Mouse (Mus musculus) left cerebral cortex, adult 8-10 months (tissue): ENCODE data around the gene Spz1. TPM values are rescaled to one million over a fixed set of nuclear protein-coding genes. Genes with fewer than 3 reads are reported as not detected.
"Not testable (repeated sequence)": the region's sequence is repeated elsewhere in the genome, so short reads cannot be mapped to it uniquely, and the experiment has no call there.

Experiments
- DNase-seq, 2 experiments: peaks; one replicate each; pipeline ENCODE4 v3.0.0; 2022; ENCODE audit warnings: low spot score in 2 of 2
- total RNA-seq, 4 experiments: library from RNA; stranded (reverse); gene quantifications; 2 replicates each; pipeline ENCODE4 v1.2.4; 2022

Gene Spz1
- not detected for total RNA-seq

- no peak for DNase-seq
Observed at GRCm38 (mm10) chr13:92576072-92576471, at the start of gene Spz1. Gene Spz1 (minus strand): TSS chr13:92576172.

- DNase-seq = no peak
Observed at GRCm38 (mm10) chr13:92616459-92616858, 40.5 kb upstream of the Spz1 start.

GRCm38 (mm10) chr13:92615201-92615600 is 39.2 kb upstream of the Spz1 start:
- no peak for DNase-seq

GRCm38 (mm10) chr13:92613094-92613493 is 37.1 kb upstream of the Spz1 start:
- no peak for DNase-seq

- no peak for DNase-seq
Observed at GRCm38 (mm10) chr13:92611917-92612316, 35.9 kb upstream of the Spz1 start.

GRCm38 (mm10) chr13:92611254-92611784 is 35.3 kb upstream of the Spz1 start:
- DNase-seq = no peak

GRCm38 (mm10) chr13:92610311-92611221 is 34.6 kb upstream of the Spz1 start, which contains the start of gene Serinc5:
Gene Serinc5 (plus strand): TSS chr13:92611091.
- DNase-seq = peak; percentile 92 to 93

GRCm38 (mm10) chr13:92609486-92610310 is 33.7 kb upstream of the Spz1 start:
- DNase-seq = no peak

GRCm38 (mm10) chr13:92605306-92605705 is 29.3 kb upstream of the Spz1 start:
- DNase-seq = not testable (repeated sequence)

GRCm38 (mm10) chr13:92595424-92595823 is 19.5 kb upstream of the Spz1 start:
- DNase-seq = no peak

GRCm38 (mm10) chr13:92594907-92595306 is 18.9 kb upstream of the Spz1 start:
- DNase-seq = no peak

- DNase-seq = no peak
Observed at GRCm38 (mm10) chr13:92594481-92594880, 18.5 kb upstream of the Spz1 start.

GRCm38 (mm10) chr13:92593731-92594396 is 17.9 kb upstream of the Spz1 start:
- no peak for DNase-seq

GRCm38 (mm10) chr13:92592786-92593635 is 17.0 kb upstream of the Spz1 start:
- DNase-seq = peak in 1 of 2 experiments; percentile 35

GRCm38 (mm10) chr13:92592268-92592785 is 16.4 kb upstream of the Spz1 start:
- DNase-seq = no peak

- no peak for DNase-seq
Observed at GRCm38 (mm10) chr13:92591225-92591624, 15.3 kb upstream of the Spz1 start.

GRCm38 (mm10) chr13:92589255-92589654 is 13.3 kb upstream of the Spz1 start:
- DNase-seq = no peak

GRCm38 (mm10) chr13:92588704-92589103 is 12.7 kb upstream of the Spz1 start:
- DNase-seq = no peak

- DNase-seq = no peak
Observed at GRCm38 (mm10) chr13:92584094-92584717, 8.2 kb upstream of the Spz1 start.
